Mouse (Mus musculus) frontal cortex, adult (tissue): ENCODE measurements around the gene Gm44973.
"Not testable (repeated sequence)": the region's sequence is repeated elsewhere in the genome, so short reads cannot be mapped to it uniquely, and the experiment has no call there.

Experiments
- ATAC-seq: cut with Nextera tagmentation; 2 replicates; pipeline ENCODE4 v1.9.2; 2017; ENCODE audit warnings: mild to moderate bottlenecking, moderate library complexity, mixed read lengths; ENCODE audit not compliant: low TSS enrichment

The Gm44973 gene

GRCm38 (mm10) chr7:5051193-5052192, 36.2 kb downstream of the Gm44973 start, which contains the start of gene Zfp580:
TSS of gene Zfp580 (plus strand) at chr7:5051538.
- ATAC-seq: peak; percentile 60

- ATAC-seq: no peak
Measured at GRCm38 (mm10) chr7:5052438-5052837, 37.1 kb downstream of the Gm44973 start.

GRCm38 (mm10) chr7:5052931-5053343, 37.6 kb downstream of the Gm44973 start:
- no peak for ATAC-seq

- no peak for ATAC-seq
Measured at GRCm38 (mm10) chr7:5053456-5054179, 38.3 kb downstream of the Gm44973 start.

GRCm38 (mm10) chr7:5056651-5057263, 41.5 kb downstream of the Gm44973 start:
- ATAC-seq: no peak

GRCm38 (mm10) chr7:5057381-5057780, 42.1 kb downstream of the Gm44973 start:
- no peak for ATAC-seq

- ATAC-seq: no peak
Measured at GRCm38 (mm10) chr7:5057804-5058203, 42.5 kb downstream of the Gm44973 start.

GRCm38 (mm10) chr7:5058631-5059030, 43.3 kb downstream of the Gm44973 start:
- no peak for ATAC-seq

GRCm38 (mm10) chr7:5059421-5059820, 44.1 kb downstream of the Gm44973 start:
- no peak for ATAC-seq

- peak; percentile 19; the same call in 1 of the 2 replicates for ATAC-seq
Measured at GRCm38 (mm10) chr7:5060239-5060731, 45.0 kb downstream of the Gm44973 start.

- ATAC-seq: peak; percentile 69
Measured at GRCm38 (mm10) chr7:5060944-5061773, 45.9 kb downstream of the Gm44973 start.

GRCm38 (mm10) chr7:5061774-5062359, 46.6 kb downstream of the Gm44973 start, which contains the start of gene U2af2:
TSS of gene U2af2 (plus strand) at chr7:5062143.
- ATAC-seq: peak; percentile 40

GRCm38 (mm10) chr7:5062360-5063001, 47.2 kb downstream of the Gm44973 start:
- ATAC-seq: peak; percentile 9; the same call in 1 of the 2 replicates

- ATAC-seq: no peak
Measured at GRCm38 (mm10) chr7:5064886-5065285, 49.6 kb downstream of the Gm44973 start.

GRCm38 (mm10) chr7:5073586-5073985, 58.3 kb downstream of the Gm44973 start:
- ATAC-seq: no peak

- ATAC-seq: no peak
Measured at GRCm38 (mm10) chr7:5074984-5075383, 59.7 kb downstream of the Gm44973 start.

GRCm38 (mm10) chr7:5076931-5077330, 61.6 kb downstream of the Gm44973 start:
- ATAC-seq: no peak

GRCm38 (mm10) chr7:5079365-5080009, 64.2 kb downstream of the Gm44973 start:
- not testable (repeated sequence) for ATAC-seq

GRCm38 (mm10) chr7:5080010-5080751, 64.9 kb downstream of the Gm44973 start, which contains the start of gene Epn1:
TSS of gene Epn1 (plus strand) at chr7:5080235.
- peak; percentile 98 for ATAC-seq
